Mouse (Mus musculus) G1E (cell line): ENCODE measurements around the gene Gm20683.

Experiments used
- CTCF ChIP-seq: IDR thresholded peaks from 2 replicates; pipeline ENCODE4 v1.5.1; 2012; ENCODE audit warnings: low read depth, low read length, inconsistent platforms, mixed read lengths
- GATA1 ChIP-seq: IDR thresholded peaks from 2 replicates; pipeline ENCODE4 v1.6.1; 2012; ENCODE audit warnings: borderline replicate concordance, low read length, inconsistent platforms, mixed read lengths

DNA sequence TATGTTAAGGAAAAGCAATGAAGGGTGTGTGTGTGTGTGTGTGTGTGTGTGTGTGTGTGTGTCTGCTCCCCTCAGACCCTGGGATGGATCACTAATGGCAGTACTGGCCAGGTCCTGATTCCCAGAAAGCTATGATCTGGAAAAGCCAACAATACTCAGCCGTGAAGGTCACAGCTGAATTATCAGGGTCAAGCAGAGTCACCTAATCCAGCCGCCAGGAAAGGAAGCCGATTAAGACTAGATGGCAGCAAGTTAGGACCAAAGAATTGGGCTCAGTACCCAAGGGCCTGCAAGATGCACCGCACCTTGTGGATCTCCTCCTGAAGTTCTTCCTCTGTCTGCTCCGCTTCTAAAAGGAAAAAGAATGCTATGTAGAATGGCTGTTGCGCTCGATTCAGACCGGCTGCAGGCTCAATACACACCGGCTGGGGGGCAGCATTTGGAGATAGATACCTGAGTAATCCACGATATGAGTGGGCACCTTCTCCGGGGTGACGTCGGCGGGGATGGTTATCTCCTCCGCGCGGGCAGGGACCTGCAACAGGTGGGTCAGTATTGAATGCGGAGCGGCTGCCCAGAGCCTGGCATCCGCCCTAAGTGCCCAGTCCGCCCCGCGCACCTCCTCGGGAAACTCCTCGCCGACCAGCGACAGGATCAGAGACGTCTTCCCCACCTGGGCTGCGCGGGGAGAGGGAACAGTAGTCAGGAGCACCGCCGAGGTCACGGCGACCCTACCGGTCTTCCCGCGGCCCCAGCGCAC, 2.3 kb upstream of the Gm20683 start:
- TF ChIP-seq GATA1 (no peak), CTCF (no peak)
